Mouse (Mus musculus) telencephalon, adult 2 months (tissue): ENCODE measurements around the gene Olfr742.

Experiments
- DNase-seq: peaks from one replicate; pipeline ENCODE4 v3.0.0-alpha.2; 2011; ENCODE audit warnings: low read depth, low spot score

The Olfr742 gene

DNA sequence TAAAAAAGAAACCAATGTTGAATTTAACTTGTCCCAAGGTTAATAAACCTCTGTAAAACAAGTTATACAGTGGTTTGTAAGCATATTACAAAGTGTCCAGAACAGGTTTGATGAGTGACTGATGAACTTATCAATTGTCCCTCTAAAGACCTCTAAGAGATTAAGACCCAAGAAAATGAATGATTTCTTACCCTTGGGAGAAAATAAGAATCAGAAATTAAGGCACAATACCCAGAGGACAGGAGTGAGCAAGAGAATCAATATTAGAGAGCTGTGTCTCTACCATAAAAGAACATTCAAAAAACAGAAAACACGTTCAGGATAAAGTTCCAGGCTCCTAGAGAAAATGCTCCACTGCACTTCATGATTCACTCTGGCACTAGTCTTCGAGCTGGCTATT, at the start of gene Olfr742:
Gene Olfr742 (plus strand): TSS at position 301 of the 400 bp plus-strand sequence.
- no peak for DNase-seq

DNA sequence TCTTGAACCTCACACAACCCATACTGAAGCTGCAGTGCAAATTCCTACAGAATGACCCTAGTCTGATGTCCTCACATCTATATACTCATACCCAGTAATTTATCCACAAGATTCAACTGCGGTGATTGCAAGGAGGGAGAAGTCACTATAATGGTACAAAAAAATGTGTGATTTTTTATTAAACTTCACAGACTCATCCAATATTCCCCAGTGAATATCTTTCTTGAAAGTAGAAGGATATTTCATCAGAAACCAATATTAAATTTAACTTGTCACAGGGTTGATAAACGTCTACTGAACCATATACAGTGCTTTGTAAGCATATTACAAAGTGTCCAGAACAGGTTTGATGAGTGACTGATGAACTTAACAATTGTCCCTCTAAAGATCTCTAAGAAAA, 31.0 kb upstream of the Olfr742 start, which contains the start of gene Olfr741:
Gene Olfr741 (plus strand): TSS at position 301 of the 400 bp plus-strand sequence.
- no peak for DNase-seq

DNA sequence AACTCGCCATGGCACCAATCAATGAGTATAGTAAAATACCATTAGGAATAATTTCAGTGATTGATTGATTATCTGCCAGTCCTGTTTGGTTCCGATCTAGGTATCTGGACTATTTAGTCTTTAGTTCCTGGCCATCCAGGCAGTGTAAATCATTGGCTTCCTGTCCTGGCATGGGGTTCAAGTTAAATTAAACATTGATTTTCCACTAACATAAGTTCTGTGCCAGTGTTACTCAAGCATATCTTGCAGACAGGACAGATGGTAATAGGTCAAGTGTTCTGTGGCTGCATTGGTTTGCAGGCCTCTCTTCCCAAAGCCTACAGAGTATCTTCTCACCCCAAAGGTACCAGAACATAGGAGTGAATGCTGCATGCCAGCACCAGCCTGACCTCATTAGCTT, 25.0 kb upstream of the Olfr742 start:
- no peak for DNase-seq

GRCm38 (mm10) chr14:50521539-50521938, 18.1 kb downstream of the Olfr742 start, which contains the start of gene Olfr743:
Gene Olfr743, plus strand, starts transcription at chr14:50521839.
- DNase-seq, result no peak

DNA sequence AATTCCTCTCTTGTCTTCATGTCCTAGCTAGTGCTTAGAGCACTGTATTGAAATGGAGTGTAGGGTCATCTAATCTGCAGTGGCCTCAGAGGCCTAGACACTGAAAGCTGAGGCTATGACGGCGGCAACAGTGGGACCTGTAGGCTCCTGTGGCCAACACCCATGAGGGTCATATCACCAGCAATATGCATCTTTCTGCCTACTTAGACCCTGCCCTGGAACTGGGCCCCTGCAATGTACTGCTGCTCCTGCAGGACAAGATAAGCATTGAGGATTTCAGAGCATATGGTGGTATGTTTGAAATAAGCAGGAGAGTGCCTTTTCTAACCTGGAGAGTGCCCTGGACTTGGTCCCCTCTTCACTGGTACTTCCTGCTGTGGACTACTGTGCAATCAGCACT, 49.3 kb downstream of the Olfr742 start:
- DNase-seq, result no peak
